Mouse (Mus musculus): ENCODE measurements around the gene St6gal1.
A peak's percentile ranks its signal among the peaks of the same experiment; 100 is the strongest.

Gene St6gal1

DNA sequence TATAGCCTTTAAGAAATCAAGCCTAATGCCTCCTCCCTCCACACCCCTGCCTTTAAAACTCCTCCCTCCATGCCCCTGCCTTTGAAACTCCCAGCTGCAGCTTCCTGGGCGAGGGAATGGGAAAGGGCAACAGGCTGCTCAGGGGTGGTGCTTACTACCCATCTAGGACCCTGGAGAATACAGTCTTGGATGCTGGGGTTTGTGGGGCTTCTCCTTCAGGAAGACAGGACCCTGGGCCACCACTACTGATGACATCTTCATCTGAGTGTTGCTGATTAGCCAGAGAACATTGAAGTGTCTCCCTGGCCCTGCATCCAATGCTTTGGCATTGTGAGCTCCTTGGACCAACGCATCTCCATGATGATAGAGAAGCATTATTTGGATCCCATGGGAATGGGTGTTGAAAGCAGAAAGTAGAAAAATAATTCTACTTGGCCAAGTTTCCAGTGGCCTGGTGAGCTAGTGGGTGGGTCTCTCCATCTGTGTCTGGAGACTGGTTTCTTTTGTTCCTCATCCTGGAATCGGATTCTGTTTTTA lies 137.0 kb downstream of the St6gal1 start:
- no peak for DNase-seq

DNA sequence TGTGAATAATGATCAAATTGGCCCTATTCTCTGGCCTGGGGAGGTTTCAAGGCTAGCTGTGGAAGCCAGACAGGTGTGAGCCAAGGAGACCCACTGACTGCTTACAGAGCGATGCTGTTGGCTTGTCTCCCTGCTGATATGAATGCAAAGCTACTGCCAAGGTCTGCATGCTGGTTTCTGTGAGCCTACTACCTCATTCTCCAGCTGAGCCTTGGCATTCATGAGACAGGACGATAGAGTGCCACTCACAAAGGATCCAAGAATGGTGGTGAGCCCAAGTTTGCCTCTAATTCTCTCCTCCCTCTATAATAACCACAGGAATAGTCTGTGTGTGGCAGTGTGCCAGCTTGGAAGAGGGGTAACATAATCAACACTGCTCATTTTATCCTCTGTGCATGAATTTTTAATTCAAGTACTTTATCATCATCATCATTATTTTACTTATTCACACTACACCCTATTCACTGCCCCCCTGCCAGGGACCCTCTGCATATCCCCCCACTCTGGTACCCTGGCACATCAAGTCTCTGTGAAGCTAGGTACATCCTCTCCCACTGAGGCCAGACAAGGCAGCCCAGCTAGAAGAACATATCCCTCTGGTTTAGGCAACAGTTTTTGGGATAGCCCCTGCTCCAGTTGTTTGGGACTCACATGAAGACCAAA lies 139.9 kb downstream of the St6gal1 start:
- DNase-seq, result no peak

DNA sequence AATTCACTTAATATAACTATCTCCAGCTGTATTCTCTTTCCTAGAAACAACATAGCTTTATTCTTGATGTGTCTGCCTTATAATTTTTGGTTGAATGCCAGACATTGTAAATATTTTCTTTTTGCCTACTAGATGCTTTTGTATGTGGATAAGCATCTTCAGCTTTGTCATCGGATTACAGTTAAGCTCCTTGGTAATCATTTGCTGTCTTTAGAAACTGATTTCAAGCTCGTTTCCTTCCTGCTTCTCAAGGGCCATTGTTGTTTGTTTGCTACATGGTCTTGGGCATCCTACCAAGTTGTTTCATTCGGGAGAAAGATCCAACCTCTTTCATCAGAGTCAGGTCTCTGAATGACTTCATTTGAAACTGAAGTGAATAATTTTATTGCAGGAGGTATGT lies 144.6 kb downstream of the St6gal1 start:
- DNase-seq, result no peak

DNA sequence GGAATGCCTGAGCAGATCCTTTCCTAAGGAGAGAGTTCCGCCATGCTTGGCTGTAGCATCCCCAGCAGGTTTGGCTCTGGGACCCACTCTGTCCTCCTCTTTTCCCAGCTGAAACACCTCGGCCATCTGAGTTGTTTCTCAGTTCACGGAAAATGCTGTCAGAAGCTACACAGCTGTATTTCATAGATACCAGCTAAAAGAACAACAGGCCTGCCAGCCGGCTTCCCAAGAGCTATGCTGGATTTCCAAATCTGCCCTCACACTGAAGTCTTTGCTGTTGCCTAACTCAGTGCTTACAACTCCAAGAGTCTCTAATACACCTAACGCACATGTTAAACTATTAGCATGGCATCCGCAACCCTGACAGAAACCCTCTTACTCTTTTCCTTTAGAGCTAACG lies 146.2 kb downstream of the St6gal1 start:
- DNase-seq, result no peak

DNA sequence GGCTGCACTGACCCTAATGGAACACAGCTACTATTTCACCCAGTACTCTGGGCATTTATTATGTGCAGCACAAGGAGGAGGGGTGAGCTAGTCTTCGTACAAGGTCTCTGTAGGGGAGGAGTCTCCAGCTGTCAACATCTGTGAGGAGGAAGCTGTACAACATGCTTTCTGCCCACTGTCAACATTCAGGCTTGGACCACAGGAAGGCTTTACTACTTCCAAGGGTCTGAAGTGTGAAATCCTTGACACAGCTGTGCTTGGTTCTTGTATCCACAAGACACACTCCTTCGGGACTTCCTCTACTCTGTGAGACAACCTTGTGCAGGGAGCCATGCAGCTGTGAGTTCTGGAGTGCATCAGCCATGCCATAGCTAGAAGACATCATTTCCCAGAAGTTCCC lies 147.8 kb downstream of the St6gal1 start:
- DNase-seq, result no peak

DNA sequence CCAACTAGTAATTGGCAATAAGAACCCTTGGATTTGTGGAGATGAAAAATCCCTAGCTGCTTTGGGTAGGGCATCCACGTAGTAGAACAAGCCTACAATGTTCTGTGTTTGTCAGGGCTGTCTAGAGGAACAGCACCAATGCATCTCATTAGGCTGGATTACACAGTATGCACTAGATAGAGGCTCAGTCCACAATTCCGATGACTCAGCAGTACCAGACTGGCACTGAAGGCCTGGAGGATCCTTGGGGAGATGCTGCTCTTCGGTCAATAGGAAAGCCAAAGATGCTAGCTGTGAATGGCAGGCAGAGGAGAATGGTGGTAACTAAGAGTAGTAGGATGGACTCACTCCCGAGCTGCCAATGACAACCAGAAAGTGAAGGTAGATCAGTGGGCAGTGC lies 149.5 kb downstream of the St6gal1 start:
- no peak for DNase-seq

DNA sequence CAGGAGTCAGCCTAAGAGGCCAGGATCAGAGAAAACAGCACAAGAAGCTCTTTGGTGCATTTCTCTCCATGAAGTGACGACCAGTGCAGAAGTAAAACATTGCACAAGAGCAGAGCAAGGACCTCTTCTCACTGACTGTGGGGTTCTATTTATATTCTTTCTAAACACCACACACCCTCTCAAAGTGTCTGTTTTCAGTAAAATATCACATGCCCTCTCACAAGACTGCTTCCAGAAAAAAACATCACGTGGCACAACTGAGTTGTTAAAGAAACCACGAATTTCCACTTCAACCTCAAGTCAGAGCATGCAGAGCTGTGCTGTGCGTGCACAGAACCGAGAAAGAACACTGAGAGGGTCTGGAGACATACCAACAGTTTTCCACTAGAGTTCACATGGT lies 150.4 kb downstream of the St6gal1 start:
- DNase-seq, result peak; percentile 9

DNA sequence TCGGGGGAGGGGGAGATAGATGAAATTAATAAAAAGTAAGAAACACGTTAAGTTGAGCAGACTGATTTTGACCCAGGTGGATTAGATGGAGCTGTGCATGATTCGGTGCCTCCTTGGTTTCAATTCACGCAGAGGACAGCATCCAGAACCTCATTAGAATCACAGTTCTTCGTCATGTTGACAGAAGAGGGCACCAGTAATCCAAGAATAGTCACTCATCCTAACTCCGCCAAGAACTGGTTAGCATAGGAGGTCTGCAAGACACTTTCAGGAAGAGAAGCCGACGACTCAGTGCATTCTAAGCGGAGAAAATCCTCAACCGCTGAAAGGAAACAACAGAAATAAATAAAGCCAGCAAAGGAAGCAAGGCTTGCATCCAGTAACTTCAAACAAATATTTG lies 151.6 kb downstream of the St6gal1 start:
- no peak for DNase-seq

DNA sequence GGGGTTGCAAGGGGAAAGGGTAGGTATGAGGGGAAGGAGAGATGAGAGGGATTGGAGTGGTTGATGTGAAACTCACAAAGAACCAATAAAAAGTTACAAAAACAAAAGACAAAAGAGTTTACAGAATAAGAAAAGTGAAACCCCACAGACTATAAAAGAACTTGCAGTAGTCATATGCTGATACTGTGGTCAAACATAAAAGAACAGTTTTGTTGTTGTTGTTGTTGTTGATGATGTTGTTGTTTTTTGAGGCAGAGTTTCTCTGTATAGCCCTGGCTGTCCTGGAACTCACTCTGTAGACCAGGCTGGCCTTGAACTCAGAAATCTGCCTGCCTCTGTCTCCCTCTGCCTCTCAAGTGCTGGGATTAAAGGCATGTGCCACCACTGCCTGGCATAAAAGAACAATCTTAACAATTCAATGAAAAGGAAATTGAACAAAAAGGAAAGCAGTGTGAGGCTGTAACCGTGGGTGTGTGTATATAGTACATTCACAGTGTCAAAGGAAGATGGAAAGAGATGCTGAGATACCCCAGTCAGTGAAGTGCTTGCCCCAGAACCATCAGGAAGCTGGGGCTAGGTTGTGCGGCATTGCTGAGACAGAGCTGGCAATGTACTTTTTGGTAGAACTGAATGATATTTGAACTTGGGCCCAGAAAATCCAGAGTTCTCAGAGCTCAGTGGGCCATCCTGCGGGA lies 155.1 kb downstream of the St6gal1 start:
- no peak for DNase-seq

DNA sequence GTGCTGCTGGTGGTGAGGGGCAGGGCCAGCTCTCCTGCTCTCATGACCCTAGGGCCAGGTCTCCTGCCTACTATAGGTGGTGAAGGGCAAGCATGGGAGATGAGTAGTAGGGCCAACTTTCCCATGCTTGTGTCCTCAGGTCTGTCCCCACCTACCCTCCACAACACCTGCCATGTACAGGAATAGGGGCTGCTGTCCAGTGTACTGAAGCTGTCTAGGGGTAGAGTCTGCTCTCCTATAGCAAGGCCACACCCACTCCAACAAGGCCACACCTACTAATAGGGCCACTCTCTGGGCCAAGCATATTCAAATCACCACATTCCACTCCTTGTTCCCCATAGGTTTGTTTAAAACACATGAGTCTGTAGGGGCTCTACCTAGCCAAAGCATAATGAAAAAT lies 159.8 kb downstream of the St6gal1 start:
- DNase-seq, result no peak

DNA sequence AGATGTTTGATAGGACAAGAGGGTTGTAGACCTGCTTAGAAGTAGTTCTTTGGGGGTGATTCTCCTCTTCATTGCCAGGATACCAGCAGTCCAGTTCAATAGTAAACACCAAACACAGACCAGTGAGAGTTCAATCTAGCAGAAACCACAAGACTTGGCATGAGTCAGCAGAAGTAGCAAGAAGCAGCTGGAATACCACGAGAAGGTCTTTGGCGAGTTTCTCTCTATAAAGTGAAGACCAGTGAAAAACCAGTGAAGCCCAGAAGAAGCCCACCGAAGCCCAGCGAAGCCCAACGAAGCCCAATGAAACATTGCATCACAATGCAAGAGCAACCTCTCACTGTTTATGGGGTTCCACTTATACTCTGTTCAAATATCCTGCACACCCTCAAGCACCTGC lies 173.4 kb downstream of the St6gal1 start:
- no peak for DNase-seq

DNA sequence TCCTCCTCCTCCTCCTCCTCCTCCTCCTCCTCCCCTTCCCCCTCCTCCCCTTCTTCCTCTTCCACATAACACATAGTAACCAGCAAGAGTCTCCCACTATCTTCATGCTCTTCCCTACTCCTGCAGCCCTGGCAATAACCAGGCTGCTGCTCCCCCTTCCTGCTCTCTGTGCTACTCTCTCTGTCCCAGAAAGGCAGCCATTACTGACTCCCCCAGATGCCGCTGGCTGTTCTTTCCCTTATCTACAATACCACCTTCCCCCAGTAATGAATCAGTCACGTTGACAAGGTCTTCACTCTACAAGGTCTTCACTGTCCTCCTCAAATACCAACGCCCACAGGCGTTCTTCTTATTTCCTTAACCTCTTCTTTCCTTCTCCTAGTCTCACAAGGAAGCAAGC lies 176.9 kb downstream of the St6gal1 start:
- no peak for DNase-seq

DNA sequence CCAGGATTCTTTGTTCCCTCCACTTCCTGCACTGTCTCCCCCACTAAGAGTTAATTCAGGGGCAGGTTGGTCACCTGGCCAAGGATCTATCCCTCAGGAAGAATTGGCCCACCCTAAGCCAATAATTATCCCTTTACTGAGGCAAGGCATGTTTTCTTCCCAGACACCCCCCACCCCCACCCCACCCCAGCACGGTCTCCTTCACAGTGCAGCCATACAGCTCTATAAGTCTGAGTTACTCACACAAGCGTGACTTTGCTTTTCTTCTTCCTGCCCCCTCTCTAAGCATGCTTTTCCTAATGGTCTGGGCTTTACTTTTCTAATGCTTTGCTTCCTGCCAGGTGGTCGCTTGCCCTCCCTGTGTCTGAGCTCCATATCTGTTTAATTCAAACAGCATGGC lies 177.4 kb downstream of the St6gal1 start:
- DNase-seq, result no peak

DNA sequence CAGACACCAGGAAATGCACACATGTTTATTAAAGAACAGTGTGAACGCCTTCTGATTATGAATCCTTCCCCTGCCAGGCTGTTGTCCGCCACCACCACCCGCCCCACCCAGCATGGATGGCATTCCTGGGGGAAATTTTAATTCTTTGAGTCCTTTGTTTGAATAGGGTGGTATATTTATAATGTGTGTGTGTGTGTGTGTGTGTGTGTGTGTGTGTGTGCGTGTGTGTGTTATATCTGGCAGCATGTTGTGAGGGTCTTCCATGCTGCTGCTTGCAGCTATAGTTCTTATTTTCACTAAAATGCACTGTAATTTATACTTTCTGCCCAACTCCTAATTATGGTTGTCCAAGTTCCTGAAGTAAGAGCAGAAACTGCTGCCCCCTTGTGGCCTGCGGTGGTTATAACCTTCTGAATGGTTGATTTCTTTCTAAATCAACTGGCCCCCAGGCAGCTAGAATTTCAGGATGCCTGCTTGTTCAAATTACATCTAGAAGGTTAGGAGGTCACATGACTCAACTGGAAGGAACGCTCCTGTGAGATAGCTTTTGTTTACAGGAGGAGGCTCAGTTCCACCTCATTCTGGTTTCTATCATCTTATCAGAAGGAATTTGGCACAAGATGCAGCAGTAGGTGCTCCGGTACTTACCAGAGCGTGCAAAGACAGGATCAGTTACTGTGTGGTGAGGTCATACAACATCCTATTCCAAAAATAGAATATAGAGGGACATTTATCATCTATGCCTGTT lies 178.6 kb downstream of the St6gal1 start:
- peak; percentile 50 for DNase-seq

All from right cerebral cortex, postnatal 25 days (tissue).